Mouse (Mus musculus) adipocyte (in vitro differentiated cells): ENCODE measurements around the gene Ccpg1.

Experiments
- DNase-seq: peaks from one replicate; pipeline ENCODE4 v3.0.0-alpha.2; 2016; ENCODE audit warnings: low spot score

Ccpg1 gene

GRCm38 (mm10) chr9:72996167-72996566 lies 10.9 kb downstream of the Ccpg1 start:
- DNase-seq = no peak

- no peak for DNase-seq
These were observed 11.6 kb downstream of the Ccpg1 start for GRCm38 (mm10) chr9:72996806-72997205.

GRCm38 (mm10) chr9:73000487-73000886 lies 15.3 kb downstream of the Ccpg1 start:
- DNase-seq = no peak

- DNase-seq = no peak
These were observed 16.2 kb downstream of the Ccpg1 start for GRCm38 (mm10) chr9:73001314-73002011.

GRCm38 (mm10) chr9:73002177-73002576 lies 16.9 kb downstream of the Ccpg1 start:
- no peak for DNase-seq

- DNase-seq = no peak
These were observed 18.8 kb downstream of the Ccpg1 start for GRCm38 (mm10) chr9:73004076-73004475.

- no peak for DNase-seq
These were observed 19.9 kb downstream of the Ccpg1 start for GRCm38 (mm10) chr9:73005106-73005505.

GRCm38 (mm10) chr9:73006175-73006574 lies 20.9 kb downstream of the Ccpg1 start:
- DNase-seq = no peak

GRCm38 (mm10) chr9:73008384-73008783 lies 23.2 kb downstream of the Ccpg1 start:
- DNase-seq = peak; percentile 25

- no peak for DNase-seq
These were observed 27.4 kb downstream of the Ccpg1 start for GRCm38 (mm10) chr9:73012629-73013028.

- no peak for DNase-seq
These were observed 29.5 kb downstream of the Ccpg1 start for GRCm38 (mm10) chr9:73014724-73015123.

GRCm38 (mm10) chr9:73019841-73020240 lies 34.6 kb downstream of the Ccpg1 start:
- DNase-seq = no peak

GRCm38 (mm10) chr9:73020566-73021097 lies 35.4 kb downstream of the Ccpg1 start:
- no peak for DNase-seq

GRCm38 (mm10) chr9:73025818-73026636 lies 40.8 kb downstream of the Ccpg1 start:
- DNase-seq = no peak

GRCm38 (mm10) chr9:73030443-73030842 lies 45.2 kb downstream of the Ccpg1 start:
- no peak for DNase-seq

- no peak for DNase-seq
These were observed 46.2 kb downstream of the Ccpg1 start for GRCm38 (mm10) chr9:73031421-73031820.

GRCm38 (mm10) chr9:73033406-73033805 lies 48.2 kb downstream of the Ccpg1 start:
- DNase-seq = no peak

GRCm38 (mm10) chr9:73039222-73039945 lies 54.2 kb downstream of the Ccpg1 start:
- DNase-seq = peak; percentile 71

GRCm38 (mm10) chr9:73040080-73040479 lies 54.9 kb downstream of the Ccpg1 start, which contains the start of gene Pigb:
Gene Pigb, minus strand, starts transcription at chr9:73040378.
- DNase-seq = peak; percentile 18

- peak; percentile 69 for DNase-seq
These were observed 59.2 kb downstream of the Ccpg1 start, which contains the start of gene Rab27a for GRCm38 (mm10) chr9:73044146-73045079. Gene Rab27a, plus strand, starts transcription at chr9:73044854.

GRCm38 (mm10) chr9:73045204-73045603 lies 60.0 kb downstream of the Ccpg1 start:
- no peak for DNase-seq
